Mouse (Mus musculus) cerebellum, postnatal 36 days (tissue): ENCODE measurements around the gene Prdm11.

ENCODE experiments used
- DNase-seq, 2 experiments: peaks; one replicate each; pipeline ENCODE4 v3.0.0; 2021 to 2022; ENCODE audit warnings: mixed read lengths in 2 of 2

Prdm11 gene

DNA sequence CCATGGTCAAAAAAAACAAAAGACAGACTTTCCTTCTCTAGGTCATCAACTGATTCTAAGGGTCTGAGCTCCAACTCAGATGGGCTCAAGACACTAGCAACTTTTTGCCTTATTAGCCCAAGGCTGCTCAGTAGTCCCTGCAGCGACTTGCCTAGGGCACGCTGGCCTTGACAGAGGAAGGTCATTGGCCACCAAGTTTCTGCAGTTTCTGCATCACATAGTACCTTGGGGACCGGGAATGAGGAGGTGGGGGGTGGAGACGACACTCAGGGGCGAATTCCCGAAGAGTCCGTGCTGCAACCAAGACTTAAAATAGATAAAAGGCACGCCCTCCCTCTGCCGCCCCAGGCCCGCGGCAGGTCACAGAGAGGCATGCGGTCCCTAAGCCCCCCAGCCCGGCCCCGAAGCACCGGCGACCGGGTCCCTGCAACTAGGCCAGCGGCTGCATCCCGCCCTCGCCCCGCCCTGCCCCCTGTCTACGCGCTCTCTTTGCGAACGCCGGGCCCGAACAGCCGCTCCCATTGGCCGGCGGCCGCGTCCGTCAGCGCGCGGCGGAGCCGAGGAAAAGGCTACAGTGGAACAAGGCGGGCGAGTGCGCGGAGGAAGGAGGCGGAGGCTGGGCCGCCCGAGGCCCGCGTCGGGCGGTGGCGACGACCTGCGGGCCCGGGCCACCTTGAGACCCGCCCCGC lies 694 bp downstream of the Prdm11 start:
- peak; percentile 95 to 98 for DNase-seq

DNA sequence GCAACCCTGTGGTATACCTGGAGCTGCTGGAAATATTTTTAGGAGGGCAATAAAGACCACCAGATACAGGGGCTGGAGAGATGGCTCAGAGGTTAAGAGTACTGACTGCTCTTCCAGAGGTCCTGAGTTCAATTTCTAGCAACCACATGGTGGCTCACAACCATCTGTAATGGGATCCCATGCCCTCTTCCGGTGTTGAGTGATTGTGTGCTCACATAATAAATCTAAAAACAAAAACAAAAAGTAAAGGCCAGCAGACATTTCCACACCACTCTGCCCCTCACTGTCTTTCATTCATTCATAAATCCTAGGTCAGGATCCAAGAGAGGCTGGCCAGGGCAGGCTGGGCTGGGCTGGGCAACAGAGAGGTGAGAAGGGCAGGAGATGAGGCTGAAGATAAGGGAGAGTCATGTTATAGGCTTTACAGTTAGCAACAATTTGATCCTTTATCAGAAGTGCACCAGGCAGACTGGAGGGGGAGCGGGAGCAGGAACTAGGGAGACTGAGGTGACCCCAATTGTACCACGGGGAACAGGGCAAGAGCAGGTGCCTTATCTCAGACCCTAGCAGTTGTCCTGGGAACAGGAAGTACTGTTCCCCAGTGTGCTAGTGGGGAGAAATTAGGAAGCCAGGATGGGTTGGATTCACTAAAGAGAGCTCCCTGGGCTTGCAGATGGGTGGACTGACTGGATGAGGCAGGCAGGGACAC lies 2.4 kb downstream of the Prdm11 start:
- DNase-seq: no peak

DNA sequence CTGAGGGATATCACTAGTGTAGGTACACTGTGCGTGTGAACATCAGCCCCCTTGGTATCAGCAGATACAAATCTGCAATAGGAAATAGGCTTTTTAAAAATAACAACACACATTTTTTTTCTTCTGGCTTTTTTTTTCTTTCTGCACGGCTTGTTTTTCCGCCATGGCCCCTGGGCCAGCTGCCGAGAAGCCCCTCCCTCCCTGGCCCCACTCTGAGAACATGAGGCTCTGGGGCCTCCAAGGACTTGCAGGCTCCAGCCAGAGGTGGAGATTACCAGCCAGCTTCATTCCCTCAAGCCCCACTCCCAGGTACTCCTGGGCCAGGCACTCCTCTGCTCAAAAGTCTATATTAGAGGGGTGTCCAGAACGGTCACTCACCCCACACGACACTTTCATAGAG lies 4.5 kb downstream of the Prdm11 start:
- no peak for DNase-seq

DNA sequence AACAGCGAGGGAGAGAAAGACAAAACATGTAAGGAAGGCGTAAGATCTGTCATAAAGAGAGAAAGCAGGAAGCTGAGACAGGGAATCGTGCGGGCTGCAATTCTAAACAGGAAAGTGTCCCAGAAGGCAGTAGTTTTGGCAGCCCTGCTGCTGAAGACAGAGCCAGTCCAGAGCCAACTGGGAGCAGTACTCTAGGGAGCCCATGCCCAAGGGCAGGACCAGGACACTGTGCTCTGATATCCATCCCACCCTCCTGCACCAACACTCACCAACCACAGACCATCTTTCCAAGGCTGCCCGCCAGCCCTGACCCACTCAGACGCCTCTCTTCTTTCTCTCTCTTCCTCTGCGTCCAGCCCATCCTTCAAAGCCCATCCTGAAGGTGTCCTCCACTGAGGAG lies 5.1 kb downstream of the Prdm11 start:
- no peak for DNase-seq

DNA sequence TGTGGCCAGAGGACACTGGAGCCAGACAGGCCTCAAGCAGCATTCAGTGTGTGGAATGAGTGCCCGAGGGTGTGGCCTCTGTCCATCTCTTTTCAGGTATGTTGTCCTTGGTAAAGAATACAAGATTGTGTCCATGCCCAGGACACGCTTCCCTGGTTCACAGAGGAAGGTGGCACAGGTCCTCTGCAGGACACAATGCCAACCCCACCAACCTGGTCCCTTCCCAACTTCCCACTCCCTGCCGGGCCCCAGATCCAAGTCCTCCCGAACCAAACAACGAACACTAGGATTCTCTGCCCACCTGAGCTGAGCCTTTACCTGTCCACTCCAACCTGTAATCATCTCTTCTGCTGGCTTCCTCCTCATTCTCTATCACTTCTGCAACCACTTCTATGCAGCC lies 6.3 kb downstream of the Prdm11 start:
- peak in 1 of 2 experiments; percentile 51 for DNase-seq

DNA sequence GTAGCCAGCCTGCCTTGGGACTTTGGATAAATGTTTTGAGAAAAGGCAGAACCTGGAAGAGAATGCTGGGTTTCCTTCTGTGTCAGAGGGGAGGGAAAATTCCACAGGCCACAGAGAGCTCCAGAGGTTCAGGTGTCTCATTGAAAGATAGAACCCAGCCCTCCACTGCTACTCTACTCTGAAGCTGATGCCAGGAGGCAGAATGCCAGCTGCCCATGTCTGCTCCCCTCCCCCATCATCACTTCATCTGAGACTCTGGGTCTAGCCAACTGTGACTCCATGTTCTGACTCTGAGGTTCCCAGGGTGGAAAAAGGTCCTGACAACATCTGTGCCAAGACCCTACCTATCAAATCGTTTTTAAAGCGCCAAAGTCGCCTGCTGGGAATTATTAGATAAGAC lies 6.9 kb downstream of the Prdm11 start:
- DNase-seq: no peak

DNA sequence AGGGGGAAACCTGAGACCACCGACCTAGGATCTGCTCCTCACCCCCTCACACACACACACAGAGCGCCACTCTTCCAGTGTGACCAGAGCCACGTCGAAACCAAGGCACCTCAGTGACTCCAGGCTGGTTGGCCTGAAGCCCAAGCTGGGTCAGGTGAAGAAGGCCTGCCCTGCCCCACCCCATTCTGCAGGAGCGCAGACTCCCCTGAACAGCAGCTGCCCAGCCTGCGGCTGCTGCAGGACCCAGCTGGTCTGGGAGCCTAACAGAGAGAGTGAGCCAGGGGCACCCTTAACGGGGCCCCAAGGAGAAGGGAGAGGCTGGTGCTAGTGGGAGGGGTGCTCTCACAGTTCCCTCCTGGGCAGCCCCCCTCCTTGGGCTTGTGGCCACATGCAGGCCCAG lies 10.3 kb downstream of the Prdm11 start:
- no peak for DNase-seq

DNA sequence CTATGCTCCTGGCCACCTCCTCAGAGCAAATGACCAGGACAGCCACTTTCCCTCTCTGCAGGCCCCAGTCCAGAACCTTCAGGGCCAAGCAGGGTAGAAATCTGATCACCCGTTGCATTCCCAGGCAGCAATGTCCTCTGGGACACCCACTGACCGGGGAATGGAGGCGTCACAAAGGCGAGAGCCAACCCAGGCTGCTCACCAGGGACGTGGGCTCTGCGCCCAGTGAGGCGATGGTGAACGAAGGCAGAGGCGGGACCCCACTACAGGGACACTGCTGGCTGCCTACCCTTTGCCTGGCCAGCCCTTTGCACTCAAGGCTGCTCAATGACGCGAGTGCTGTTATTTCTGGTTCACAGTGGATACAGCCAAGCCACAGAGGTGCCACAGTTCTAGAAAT lies 13.3 kb downstream of the Prdm11 start:
- no peak for DNase-seq

DNA sequence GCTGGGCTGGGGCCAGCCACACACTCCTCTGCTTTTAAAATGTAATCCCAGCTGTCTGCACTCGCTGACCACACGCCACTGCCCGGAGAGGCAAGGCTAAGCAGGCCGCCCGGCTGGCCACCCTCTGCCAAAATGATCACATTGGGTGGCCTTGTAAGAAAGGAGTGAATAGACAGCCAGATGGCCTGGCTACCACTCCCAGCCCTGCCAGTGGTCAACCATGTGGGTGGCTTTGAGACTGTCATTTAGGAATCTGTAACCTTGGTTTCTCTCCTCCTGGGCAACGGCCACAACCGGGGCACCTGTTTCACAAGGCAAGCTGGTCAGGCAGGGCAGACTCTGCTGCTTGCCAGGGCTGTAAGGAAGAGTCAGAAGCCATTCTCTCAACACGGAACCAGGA lies 13.9 kb downstream of the Prdm11 start:
- peak; percentile 58 for DNase-seq

DNA sequence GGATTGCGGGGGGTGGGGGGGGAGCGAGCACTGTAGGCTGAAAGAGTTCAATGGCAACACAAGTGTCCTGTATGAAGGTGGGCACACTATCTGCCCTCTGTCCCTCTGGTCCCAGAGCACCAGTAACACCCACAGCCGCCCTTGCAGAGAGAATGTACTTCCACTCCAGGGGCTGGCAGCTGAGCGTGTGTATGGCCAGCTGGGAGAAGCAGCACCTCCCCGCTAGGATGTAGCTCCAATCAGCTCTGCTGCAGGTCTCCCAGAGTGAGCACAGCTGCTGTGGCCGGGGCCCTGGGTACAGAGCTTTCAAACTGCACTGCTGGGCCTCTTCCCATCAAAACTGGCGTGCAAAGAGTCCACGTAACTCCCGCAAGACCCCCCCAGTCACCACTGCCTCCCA lies 14.9 kb downstream of the Prdm11 start:
- DNase-seq: no peak

DNA sequence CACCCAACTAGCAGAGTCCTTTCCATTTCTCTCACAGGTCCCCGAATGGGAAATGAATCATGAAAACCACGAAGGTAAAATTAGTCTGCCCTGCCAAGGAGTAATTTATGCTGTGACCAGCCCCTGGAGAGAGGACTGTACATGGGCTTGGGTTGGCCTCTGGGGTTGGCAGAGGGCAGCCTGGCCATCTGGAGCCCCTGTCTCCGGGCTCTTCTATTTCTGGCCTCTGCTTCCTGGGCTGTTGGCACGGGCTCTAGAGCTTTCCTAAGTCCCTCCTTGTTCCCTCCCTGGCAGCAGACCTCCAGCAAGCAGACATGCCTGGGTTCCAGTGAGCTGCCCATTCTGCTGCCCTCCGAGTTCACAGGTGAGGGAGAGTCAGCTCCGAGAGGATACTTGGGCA lies 15.9 kb downstream of the Prdm11 start:
- DNase-seq: peak; percentile 68 to 71

DNA sequence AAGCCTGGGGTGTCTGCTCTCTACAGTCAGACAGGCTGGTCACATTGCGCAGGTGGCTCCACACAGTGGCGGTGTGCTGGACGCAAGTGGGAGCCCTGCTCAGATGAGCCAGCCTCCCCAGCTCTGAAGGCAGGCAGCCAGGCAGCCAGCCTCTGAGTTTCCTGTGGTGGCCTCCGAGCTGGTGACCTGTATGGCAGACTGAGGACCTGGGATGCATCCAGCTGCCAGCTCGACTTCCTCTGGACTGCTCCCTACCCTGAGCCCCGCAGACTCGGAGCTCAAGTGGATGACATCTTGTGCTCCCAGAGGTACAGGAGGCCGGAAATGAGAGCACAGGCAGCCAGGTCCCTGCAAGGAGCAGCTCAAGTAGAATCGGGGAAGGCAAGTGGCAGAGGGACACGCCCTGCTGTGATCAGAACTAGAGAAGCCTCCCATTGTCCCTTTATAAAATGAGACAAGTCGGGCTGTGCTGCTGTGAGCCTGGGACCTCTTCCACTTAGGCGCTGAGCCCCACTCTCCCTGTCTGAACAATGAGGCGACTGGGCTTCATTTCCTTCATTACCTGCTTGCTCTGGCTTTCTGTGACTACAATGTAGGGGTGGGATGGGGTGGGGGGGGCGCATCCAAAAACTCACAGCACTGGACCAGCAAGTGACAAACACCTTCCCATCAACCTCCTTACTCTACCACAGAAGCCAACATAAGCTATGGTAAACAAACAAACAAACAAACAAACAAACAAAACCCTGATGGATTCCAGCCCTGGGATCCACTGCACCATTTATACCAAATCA lies 16.5 kb downstream of the Prdm11 start:
- DNase-seq: peak; percentile 62 to 67

DNA sequence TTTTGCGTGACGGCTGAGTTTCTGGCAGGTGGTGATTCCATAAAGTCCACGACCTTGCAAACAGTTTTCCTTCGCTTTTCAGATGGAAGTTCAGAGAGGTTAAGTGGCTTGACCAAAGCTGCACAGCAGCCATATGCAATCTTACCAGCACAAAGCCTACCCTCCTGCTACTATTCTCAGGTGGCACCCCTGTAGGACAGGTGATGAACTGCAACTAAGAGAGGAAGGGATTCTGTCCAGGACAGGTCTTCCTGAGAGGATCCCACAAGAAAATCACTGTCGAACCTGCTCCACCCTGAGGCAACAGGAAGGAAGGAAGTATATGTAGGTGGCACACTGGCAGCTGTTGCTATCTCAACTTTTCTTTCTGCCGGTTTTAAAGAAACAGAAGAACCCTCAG lies 17.1 kb downstream of the Prdm11 start:
- no peak for DNase-seq

DNA sequence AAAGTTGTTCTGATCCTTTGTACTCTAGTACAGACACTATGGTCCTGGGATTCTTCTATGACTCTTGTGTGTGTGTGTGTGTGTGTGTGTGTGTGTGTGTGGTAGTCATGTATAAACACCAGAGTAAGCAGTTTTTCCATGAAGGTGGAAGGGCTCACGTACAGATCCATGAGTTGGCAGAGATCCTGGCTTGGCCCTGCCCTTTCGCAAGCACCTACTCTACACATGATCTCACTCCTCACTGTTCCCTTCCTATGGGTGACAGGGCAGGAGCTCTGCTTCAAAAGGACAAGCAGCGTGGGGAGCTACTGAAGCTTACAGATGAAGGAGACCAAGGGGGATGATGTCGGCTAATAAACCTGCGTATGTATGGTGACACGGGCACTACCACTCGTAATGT lies 18.3 kb downstream of the Prdm11 start:
- DNase-seq: no peak

DNA sequence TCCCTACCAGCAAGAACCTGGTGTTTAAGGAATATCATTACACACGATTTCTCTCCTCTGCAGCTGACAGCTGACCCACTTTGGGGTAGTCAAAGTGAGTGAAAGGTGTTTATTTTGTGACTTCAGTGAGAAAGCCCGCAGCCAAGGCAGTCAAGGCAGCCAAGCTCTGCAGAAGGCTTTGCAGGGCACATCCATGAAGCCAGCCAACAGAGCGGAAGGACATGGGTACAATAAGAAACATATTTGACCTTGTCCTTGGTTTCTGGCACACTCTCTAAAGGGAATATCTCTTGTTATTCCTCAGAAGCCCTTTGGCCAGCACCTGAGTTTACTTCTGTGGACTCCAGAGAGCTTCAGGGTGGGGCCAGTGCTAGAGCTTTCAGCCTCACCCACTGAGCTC lies 21.5 kb downstream of the Prdm11 start:
- no peak for DNase-seq

DNA sequence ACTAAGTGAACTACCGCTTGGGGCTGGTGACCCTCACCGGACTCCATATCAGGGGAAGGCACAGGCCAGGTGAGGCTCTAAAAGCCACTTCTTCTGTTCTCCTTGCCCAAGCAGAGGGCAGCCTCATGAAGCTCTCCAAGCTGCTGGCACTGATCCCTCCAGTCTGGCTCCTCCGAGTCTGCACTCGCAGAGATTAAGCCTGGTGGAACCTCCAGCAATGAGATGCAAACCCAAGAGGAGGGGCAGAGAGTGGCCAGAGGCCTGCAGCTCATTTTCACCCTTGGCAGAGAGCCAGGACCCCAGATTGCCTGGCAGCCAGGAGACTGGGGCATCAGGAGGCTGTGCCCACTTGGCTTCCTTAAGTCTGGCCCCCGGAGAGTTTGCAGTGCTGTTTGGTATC lies 27.1 kb downstream of the Prdm11 start:
- peak; percentile 69 to 72 for DNase-seq

DNA sequence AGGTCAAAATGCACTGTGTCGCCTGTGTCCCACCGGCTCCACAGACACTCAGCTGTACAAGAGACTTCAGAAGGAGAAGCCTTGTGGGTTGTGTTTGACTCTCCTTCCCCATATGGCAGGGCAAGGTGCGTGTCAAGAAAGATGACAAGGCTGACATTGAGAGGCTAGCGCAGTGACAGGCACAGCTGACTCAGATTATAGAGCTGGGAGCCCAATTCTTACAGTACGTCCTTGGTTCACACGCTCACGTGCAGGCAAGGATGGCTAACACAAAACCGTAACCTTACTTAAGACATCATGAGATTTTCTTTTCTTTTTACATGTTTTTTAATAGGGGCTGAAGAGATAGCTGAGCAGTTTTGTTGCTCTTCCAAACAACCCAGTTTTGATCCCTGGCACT lies 28.8 kb downstream of the Prdm11 start:
- DNase-seq: no peak

DNA sequence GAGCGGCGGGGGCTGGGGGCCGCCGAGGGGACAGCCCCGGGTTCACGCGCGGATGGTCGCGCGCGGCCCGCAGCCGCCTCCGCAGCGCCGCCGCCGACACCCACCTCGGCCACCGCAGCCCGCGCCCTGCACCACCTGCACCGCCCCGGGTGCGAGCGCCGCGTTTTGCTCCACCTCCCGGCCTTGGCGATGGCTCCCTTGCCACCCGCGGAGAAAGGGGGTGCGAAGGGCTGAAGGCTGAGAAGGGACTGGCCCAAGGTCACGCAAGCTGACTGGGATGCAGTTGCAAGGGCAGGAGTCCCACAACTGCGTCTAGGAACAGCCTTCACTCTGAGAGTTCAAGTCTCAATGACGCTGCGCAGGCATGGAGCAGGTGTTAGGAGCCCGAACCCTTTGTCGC lies 30.9 kb downstream of the Prdm11 start:
- peak in 1 of 2 experiments; percentile 39 for DNase-seq

DNA sequence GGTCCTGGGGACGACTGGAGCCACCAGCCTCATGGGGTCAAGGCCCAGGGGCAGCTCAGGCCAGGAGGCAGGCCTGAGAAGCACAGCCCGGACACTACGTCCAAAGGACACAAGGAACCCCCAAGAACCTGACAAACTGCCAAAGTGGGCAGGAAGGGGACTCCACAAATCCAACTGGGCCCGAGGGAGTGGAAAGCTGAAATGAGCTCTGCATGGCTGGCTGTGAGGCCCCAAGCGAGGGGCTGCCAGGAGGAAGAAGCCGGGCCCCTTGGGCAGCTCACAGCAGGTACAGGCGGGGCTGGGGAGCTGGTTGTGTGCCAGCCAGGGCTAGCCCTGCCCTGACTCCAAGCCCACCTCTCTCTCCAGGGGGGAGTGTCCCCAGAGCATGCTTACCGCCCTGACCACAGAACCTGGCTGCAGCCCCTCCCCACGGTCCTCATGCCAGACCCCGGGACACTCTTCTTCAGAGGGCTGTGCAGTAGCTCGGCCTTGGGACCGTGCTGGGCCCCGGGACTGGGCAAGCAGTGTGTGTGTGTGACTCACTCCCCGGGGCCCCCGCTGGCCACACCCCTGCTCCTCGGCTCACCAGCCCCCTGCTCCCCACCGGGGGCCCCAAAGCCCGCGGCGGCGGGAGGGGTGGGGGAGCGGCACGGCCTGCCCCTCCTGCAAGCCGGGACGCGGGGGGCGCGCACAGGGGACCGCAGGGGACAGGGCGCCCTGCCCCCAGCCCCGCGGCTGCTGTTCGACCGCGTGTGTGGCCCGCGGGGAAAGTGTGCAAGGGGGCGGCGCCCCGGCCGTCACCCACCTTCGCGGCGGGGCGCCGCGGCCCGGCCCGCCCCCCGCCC lies 31.7 kb downstream of the Prdm11 start:
- peak in 1 of 2 experiments; percentile 35 for DNase-seq

DNA sequence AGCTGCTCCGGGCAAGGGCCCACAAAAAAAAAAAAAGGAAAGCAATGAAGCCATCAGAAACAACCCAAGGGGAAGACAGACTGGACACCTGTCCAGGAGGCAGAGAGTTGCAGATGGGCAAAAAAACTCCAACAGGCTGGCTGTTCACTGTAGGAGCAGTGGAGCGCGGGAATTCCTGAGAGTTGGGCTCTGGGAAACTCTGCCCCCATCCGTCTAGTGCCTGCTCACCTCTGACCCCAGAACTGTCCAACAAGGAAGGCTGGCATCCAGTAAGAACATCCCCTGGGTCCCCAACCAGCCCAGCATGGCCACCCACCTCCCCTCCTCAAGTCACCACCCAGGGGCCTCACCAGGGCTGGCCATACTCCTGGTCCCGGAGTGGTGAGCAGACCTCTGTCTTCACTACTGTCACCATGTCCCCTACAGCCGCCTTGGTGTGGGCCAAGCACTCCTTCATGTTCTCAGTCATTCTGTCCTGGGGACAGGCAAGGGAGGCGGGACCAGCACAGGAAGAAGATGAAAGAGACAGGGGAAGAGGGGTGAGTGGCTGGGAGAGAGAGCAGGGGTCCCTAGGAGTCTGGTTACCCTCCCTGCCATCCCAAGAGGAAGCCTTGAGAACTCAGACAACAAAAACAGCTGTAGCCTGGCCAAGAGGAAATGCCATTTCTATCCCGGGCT lies 32.4 kb downstream of the Prdm11 start:
- DNase-seq: no peak

DNA sequence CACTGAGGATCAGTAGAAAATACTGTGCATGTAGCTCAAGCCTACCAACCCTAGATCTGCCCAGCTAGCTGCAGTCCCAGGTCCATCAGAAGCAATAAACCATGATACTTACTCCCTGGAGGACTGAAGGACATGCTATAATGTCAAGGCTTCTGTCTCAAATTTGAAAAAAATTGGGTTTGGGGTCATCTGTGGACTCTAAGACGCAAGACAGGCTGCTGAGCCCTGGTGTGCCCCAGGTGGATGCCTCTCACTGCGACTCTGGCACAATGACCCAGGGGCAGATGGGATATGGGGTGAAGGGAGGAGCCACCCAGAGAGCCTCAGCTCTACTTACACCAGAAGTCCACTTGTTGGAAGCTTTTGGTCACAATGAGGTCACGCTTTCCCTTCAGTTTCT lies 33.0 kb downstream of the Prdm11 start:
- no peak for DNase-seq

DNA sequence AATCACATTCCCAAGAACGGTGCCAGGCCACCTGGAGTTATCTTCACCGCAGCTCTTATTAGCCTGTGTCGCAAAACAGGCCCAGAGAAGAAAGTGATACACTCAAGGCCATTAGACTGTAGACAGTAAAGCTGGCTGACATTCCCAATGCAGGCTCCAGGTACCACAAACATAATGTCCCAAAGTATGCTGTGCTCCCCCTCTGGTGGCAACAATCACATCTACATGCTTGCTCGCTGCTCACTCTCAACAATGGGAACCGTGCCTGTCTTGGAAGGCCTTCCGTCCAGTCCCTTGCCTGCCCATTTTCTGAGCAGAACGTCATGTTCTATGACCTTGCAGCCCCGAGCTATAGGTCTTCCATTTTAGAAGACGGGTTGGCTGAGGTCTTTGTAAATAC lies 34.0 kb downstream of the Prdm11 start:
- no peak for DNase-seq
